Mouse (Mus musculus): ENCODE measurements around the gene P3h4. TPM values are rescaled to one million over a fixed set of nuclear protein-coding genes. Genes with fewer than 3 reads are reported as not detected.
A peak's percentile ranks its signal among the peaks of the same experiment; 100 is the strongest.

The P3h4 gene
- polyA plus RNA-seq, 1 experiment from 2014 or later, result 55.3 TPM

GRCm38 (mm10) chr11:100414914-100415822 is 532 bp upstream of the P3h4 start, which contains the start of gene Fkbp10:
Gene Fkbp10, plus strand, starts transcription at chr11:100415697.
- peak within 1 kb of the TSS; percentile 67 for H3K9ac ChIP-seq (ENCODE audit: low read length)
- peaks cover 41% of the 10 kb centered on the region for H3K4me1 ChIP-seq (replicated peaks; ENCODE audit: control insufficient read depth, insufficient read depth, low read length)
- H3K4me2 ChIP-seq (ENCODE audit: low read length), result peak within 1 kb of the TSS; percentile 63
- no peaks in the 10 kb centered on the region for H3K27me3 ChIP-seq (replicated peaks; ENCODE audit: control insufficient read depth, insufficient read depth, low read length)
- peak; percentile 37 for ATAC-seq (replicated peaks; ENCODE audit: low FRiP score, low TSS enrichment, low read depth)
- DNase-seq (ENCODE audit: low spot score), result peak; percentile 86
- WGBS, result under 1% methylated on average over 30 of the region's 31 CpGs
- no peaks in the 10 kb centered on the region for H3K9me3 ChIP-seq (ENCODE audit: control insufficient read depth, low read length)
- peak within 1 kb of the TSS; percentile 58 for H3K4me3 ChIP-seq (ENCODE audit: low read depth, low read length)
- peak within 1 kb of the TSS; percentile 93 for H3K27ac ChIP-seq (ENCODE audit: low read depth)
- H3K36me3 ChIP-seq (ENCODE audit: control insufficient read depth, insufficient read depth, low read length), result peaks cover 13% of the 10 kb centered on the region

- H3K4me3 ChIP-seq (ENCODE audit: low read depth, low read length), result peak overlapping the region; percentile 58
- peaks cover 19% of the 10 kb centered on the region for H3K36me3 ChIP-seq (ENCODE audit: control insufficient read depth, insufficient read depth, low read length)
- no peak overlapping the region for H3K27ac ChIP-seq (ENCODE audit: low read depth)
- H3K4me1 ChIP-seq (replicated peaks; ENCODE audit: control insufficient read depth, insufficient read depth, low read length), result peaks cover 41% of the 10 kb centered on the region
- H3K9ac ChIP-seq (ENCODE audit: low read length), result peak overlapping the region; percentile 67
- ATAC-seq (replicated peaks; ENCODE audit: low FRiP score, low TSS enrichment, low read depth), result no peak
- H3K4me2 ChIP-seq (ENCODE audit: low read length), result peak overlapping the region; percentile 63
- no peak for DNase-seq (ENCODE audit: low spot score)
- H3K27me3 ChIP-seq (replicated peaks; ENCODE audit: control insufficient read depth, insufficient read depth, low read length), result no peaks in the 10 kb centered on the region
- WGBS, result 61% methylated on average over 11 of the region's 11 CpGs
- no peaks in the 10 kb centered on the region for H3K9me3 ChIP-seq (ENCODE audit: control insufficient read depth, low read length)
Observed at GRCm38 (mm10) chr11:100413541-100413940, 1.1 kb downstream of the P3h4 start.

DNA sequence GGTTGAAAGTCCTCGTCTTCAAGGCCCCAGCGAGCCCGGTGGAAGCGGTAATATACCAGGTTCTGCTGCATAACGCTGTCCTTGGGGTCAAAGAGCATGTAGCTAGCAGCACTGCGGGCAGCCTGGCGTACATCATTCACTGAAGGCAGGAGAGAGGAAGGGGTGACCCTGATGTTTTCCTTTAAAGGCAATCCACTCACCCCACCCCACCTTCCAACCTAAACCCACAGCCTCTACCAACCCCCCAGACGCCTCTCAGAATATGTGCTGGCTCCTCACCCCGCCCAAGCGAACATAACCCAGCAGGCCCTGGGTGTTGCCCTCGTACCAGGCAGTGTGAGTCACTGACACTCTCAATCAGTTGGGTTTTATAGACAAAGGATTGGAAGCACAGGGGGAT is 2.9 kb downstream of the P3h4 start:
- Histone ChIP-seq H3K4me3 (ENCODE audit: low read depth, low read length) (no peak overlapping the region), H3K9ac (ENCODE audit: low read length) (peak overlapping the region; percentile 20; the same call in 1 of the 2 replicates), H3K4me2 (ENCODE audit: low read length) (peak overlapping the region; percentile 63), H3K4me1 (replicated peaks; ENCODE audit: control insufficient read depth, insufficient read depth, low read length) (peaks cover 34% of the 10 kb centered on the region), H3K36me3 (ENCODE audit: control insufficient read depth, insufficient read depth, low read length) (peaks cover 19% of the 10 kb centered on the region), H3K27ac (ENCODE audit: low read depth) (peak overlapping the region; percentile 47; the same call in 1 of the 2 replicates), H3K9me3 (ENCODE audit: control insufficient read depth, low read length) (no peaks in the 10 kb centered on the region), H3K27me3 (replicated peaks; ENCODE audit: control insufficient read depth, insufficient read depth, low read length) (no peaks in the 10 kb centered on the region)
- 33% methylated on average over 11 of the region's 11 CpGs for WGBS
- ATAC-seq (replicated peaks; ENCODE audit: low FRiP score, low TSS enrichment, low read depth) (no peak), DNase-seq (ENCODE audit: low spot score) (no peak)

DNA sequence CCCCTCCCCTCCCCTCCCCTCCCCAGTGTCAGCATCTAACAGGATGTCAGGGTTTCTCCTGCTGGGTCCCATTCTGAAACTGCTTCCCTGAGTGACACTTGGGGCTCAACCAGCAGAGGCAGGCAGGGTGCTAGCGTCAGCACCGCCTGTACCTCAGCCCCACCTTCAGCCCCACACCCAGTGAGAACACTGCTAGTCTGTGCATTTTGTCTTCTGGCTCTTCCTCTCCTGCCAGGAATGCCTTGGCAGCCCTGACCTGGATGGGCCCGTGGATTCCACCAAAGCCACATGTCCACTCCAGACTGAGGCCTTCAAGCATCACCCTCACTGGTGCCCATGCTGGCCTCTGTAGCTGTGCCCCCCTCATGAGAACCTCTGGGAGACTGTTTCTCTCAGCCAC is 5.0 kb downstream of the P3h4 start:
- Histone ChIP-seq H3K27me3 (replicated peaks; ENCODE audit: control insufficient read depth, insufficient read depth, low read length) (no peaks in the 10 kb centered on the region), H3K36me3 (ENCODE audit: control insufficient read depth, insufficient read depth, low read length) (peaks cover 19% of the 10 kb centered on the region), H3K9ac (ENCODE audit: low read length) (no peak overlapping the region), H3K4me1 (replicated peaks; ENCODE audit: control insufficient read depth, insufficient read depth, low read length) (peaks cover 26% of the 10 kb centered on the region), H3K4me3 (ENCODE audit: low read depth, low read length) (no peak overlapping the region), H3K4me2 (ENCODE audit: low read length) (no peak overlapping the region), H3K27ac (ENCODE audit: low read depth) (no peak overlapping the region), H3K9me3 (ENCODE audit: control insufficient read depth, low read length) (no peaks in the 10 kb centered on the region)
- 86% methylated on average over 3 of the region's 3 CpGs for WGBS
- no peak for DNase-seq (ENCODE audit: low spot score)
- no peak for ATAC-seq (replicated peaks; ENCODE audit: low FRiP score, low TSS enrichment, low read depth)

DNA sequence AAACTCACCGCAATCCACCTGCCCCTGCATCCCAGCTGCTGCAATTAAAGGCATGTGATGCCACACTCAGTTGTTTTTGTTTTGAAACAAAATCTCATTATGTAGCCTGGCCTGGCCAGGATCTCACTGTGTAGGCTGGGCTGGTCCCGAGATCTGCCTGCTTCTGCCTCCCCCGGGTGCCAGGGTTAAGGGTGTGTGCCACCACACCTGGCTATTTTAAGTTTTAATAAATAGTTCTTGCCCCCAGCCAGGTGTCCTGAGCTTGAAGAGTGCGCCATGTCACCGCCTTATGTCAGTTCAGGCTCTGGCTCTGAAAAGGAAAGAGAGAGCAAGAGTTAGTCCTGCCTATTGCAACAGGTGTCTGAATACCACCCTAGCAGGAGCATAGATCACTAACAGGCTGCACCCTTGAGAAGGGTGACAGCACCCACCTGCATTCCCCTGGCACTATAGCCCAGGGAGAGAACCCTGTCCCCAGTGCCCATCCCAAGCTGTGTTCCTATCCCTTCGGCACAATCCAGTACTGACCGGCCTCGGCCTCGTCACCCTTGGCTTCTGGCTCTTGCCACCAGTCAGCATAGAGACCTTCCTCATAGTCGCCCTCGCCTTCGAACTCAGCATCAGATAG is 5.7 kb downstream of the P3h4 start:
- H3K4me3 ChIP-seq (ENCODE audit: low read depth, low read length), result no peak overlapping the region
- WGBS, result 91% methylated on average over 12 of the region's 12 CpGs
- no peak for ATAC-seq (replicated peaks; ENCODE audit: low FRiP score, low TSS enrichment, low read depth)

GRCm38 (mm10) chr11:100408076-100408834 is 6.4 kb downstream of the P3h4 start:
- H3K27me3 ChIP-seq (replicated peaks; ENCODE audit: control insufficient read depth, insufficient read depth, low read length), result no peaks in the 10 kb centered on the region
- no peak overlapping the region for H3K4me3 ChIP-seq (ENCODE audit: low read depth, low read length)
- 38% methylated on average over 10 of the region's 10 CpGs for WGBS
- DNase-seq (ENCODE audit: low spot score) (peak; percentile 86), ATAC-seq (replicated peaks; ENCODE audit: low FRiP score, low TSS enrichment, low read depth) (no peak)
- no peak overlapping the region for H3K27ac ChIP-seq (ENCODE audit: low read depth)
- no peak overlapping the region for H3K4me2 ChIP-seq (ENCODE audit: low read length)
- no peak overlapping the region for H3K9ac ChIP-seq (ENCODE audit: low read length)
- peaks cover 19% of the 10 kb centered on the region for H3K36me3 ChIP-seq (ENCODE audit: control insufficient read depth, insufficient read depth, low read length)
- no peaks in the 10 kb centered on the region for H3K9me3 ChIP-seq (ENCODE audit: control insufficient read depth, low read length)
- peaks cover 25% of the 10 kb centered on the region for H3K4me1 ChIP-seq (replicated peaks; ENCODE audit: control insufficient read depth, insufficient read depth, low read length)

More for the DNA sequence above, 5.7 kb downstream of the P3h4 start:
- Histone ChIP-seq H3K9ac (ENCODE audit: low read length) (no peak overlapping the region), H3K27me3 (replicated peaks; ENCODE audit: control insufficient read depth, insufficient read depth, low read length) (no peaks in the 10 kb centered on the region), H3K36me3 (ENCODE audit: control insufficient read depth, insufficient read depth, low read length) (peaks cover 19% of the 10 kb centered on the region), H3K9me3 (ENCODE audit: control insufficient read depth, low read length) (no peaks in the 10 kb centered on the region), H3K4me1 (replicated peaks; ENCODE audit: control insufficient read depth, insufficient read depth, low read length) (peaks cover 26% of the 10 kb centered on the region), H3K27ac (ENCODE audit: low read depth) (no peak overlapping the region), H3K4me2 (ENCODE audit: low read length) (no peak overlapping the region)
- no peak for DNase-seq (ENCODE audit: low spot score)

DNA sequence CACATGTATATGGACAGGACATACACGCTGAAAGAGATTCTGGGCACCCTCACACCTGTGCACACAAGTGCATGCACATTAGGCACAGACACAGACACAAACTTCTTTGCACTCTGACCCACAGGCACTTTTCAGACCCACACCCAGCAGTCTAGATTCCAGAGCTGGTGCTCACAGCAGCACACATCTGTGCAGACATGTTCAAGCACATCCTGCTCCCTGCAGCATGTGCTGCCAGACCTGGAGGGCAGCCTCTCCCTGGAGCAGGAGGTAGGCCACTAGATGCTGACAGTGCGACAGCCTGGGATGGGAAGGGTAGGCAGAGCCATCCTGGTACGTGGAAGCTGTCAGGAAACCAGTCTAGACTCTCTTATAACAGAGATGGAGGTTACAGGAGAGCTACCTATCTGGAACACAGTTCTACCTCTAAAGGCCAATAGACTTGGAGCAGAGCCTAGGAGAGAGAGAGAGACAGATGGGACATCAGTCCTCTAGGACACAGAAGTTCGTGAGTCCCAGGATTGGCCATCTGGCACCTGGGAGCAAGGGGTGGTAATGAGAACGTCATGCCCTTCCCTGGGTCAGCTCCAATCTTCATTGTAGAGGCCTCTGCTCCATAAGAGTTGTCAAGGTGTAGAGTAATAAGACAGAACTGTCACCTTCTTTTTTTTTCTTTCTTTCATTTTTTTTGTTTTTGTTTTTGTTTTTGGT is 7.5 kb downstream of the P3h4 start:
- no peak for ATAC-seq (replicated peaks; ENCODE audit: low FRiP score, low TSS enrichment, low read depth)
- 88% methylated on average over 5 of the region's 5 CpGs for WGBS

GRCm38 (mm10) chr11:100406273-100406672 is 8.4 kb downstream of the P3h4 start:
- no peak overlapping the region for H3K27ac ChIP-seq (ENCODE audit: low read depth)
- 84% methylated on average over 8 of the region's 8 CpGs for WGBS
- H3K27me3 ChIP-seq (replicated peaks; ENCODE audit: control insufficient read depth, insufficient read depth, low read length), result no peaks in the 10 kb centered on the region
- H3K9me3 ChIP-seq (ENCODE audit: control insufficient read depth, low read length), result no peaks in the 10 kb centered on the region
- H3K4me1 ChIP-seq (replicated peaks; ENCODE audit: control insufficient read depth, insufficient read depth, low read length), result peaks cover 22% of the 10 kb centered on the region
- peaks cover 19% of the 10 kb centered on the region for H3K36me3 ChIP-seq (ENCODE audit: control insufficient read depth, insufficient read depth, low read length)
- no peak overlapping the region for H3K4me3 ChIP-seq (ENCODE audit: low read depth, low read length)
- ATAC-seq (replicated peaks; ENCODE audit: low FRiP score, low TSS enrichment, low read depth) (no peak), DNase-seq (ENCODE audit: low spot score) (no peak)
- H3K9ac ChIP-seq (ENCODE audit: low read length), result no peak overlapping the region
- H3K4me2 ChIP-seq (ENCODE audit: low read length), result no peak overlapping the region

More for the DNA sequence above, 7.5 kb downstream of the P3h4 start:
- H3K36me3 ChIP-seq (ENCODE audit: control insufficient read depth, insufficient read depth, low read length), result peaks cover 19% of the 10 kb centered on the region
- no peak overlapping the region for H3K4me2 ChIP-seq (ENCODE audit: low read length)
- peaks cover 27% of the 10 kb centered on the region for H3K4me1 ChIP-seq (replicated peaks; ENCODE audit: control insufficient read depth, insufficient read depth, low read length)
- H3K9me3 ChIP-seq (ENCODE audit: control insufficient read depth, low read length), result no peaks in the 10 kb centered on the region
- H3K27me3 ChIP-seq (replicated peaks; ENCODE audit: control insufficient read depth, insufficient read depth, low read length), result no peaks in the 10 kb centered on the region
- no peak for DNase-seq (ENCODE audit: low spot score)
- no peak overlapping the region for H3K9ac ChIP-seq (ENCODE audit: low read length)
- H3K4me3 ChIP-seq (ENCODE audit: low read depth, low read length), result no peak overlapping the region
- no peak overlapping the region for H3K27ac ChIP-seq (ENCODE audit: low read depth)

All from intestine, embryonic 14.5 days (tissue).